Mouse (Mus musculus) thymus, postnatal 0 days (tissue): ENCODE data around the gene Ensa. TPM values are rescaled to one million over a fixed set of nuclear protein-coding genes. Genes with fewer than 3 reads are reported as not detected.
A peak's percentile ranks its signal among the peaks of the same experiment; 100 is the strongest.
"Not testable (repeated sequence)": the region's sequence is repeated elsewhere in the genome, so short reads cannot be mapped to it uniquely, and the experiment has no call there.

Experiments used
- DNase-seq: peaks from one replicate; pipeline ENCODE4 v3.0.0-alpha.2; 2015; ENCODE audit warnings: low spot score
- polyA plus RNA-seq: library from polyadenylated mRNA; unstranded; fragments of >200 nt; fragmentation: Nextera tagmentation; extraction: Ambion mirVana; gene quantifications from 2 replicates; pipeline ENCODE4 v1.2.1, GENCODE M21; 2015

Gene Ensa
- polyA plus RNA-seq, 1 experiment from 2014 or later: 65.4 TPM

DNA sequence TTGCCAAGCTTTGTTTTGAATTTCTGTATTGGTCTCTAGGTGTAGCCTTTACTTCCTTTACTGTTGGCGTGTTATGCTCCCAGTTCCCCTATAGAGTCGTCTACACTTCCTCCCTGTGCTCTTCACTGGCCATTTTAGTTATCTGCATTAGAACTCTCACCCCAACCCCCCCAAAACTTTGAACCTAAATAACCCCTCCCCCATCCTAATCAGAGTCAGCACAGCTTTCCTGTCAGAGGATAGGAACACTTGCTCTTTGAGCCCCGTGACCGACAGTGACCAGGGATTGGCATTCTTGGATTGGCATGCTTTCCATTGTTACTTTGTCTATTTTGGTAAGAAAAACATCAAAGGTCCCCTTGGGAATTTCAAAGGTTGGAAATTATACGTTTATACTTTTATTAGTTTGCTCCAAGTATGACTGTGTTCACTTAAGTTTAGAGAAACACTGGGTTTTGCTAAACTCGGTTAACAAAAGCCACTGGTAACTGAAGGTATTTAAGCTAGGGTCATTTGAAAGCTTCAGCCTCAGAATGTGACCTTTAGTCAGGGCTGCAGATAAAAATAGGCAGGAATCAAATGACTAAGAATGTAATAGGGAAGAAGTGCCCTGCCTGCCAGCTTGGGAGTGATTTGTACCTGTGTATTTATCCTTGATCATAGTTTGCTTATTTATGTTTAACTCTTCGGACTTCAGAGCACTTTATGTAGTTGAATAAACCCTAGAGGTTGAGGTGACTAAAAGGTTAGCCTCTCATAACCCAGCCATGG is 37.3 kb downstream of the Ensa start:
- no peak for DNase-seq

DNA sequence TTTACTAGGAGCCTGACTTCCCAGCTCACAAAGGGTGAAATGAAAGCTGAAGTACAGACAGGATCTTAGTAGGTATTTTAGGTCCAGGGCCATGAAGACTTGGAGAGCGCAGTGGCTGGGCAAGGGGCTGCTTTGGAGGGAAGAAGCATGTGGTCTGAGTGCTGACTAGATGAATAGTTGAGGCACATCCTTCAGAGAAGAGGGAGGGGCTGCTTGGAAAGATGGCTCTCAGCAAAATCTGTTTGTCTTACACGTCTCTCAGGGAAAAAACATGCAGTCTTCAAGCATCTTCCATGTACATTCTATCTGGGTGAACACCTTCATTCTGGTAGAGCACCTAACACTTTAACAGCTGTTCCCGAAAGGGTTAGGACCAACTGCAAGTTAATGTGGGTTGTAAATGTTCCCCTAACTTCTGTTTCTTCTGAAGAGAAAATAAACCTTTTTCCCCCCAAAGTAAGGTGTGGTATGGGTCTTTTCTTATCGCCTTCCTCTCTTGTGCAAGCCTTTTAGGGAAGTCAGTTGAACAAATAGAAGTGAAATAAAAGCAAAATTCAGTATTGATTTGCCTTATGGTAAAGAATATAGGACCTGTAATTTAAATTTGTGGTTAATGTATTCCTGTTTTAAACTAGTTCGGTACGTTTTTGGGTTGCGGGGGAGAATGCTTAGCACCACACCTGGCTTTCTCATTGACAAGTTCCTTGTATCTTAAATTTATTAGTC is 38.1 kb downstream of the Ensa start:
- no peak for DNase-seq

DNA sequence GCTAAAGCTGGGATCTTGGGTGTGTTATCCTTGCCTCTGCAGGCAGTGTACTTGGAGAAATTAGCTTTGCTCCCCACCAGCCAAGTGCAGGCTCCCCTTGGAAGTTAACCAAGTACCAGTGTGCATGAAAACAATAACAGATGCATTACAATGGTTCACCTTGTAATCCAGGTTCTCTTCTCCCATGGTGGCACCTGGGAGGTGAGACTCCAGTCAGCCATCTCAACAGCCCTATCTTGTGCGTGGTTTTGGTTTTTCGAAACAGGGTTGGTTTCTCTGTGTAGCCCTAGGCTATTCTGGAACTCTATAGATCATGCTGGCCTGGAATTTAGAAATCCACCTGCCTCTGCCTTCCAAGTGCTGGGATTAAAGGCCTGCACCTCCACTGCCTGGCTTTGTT is 38.7 kb downstream of the Ensa start:
- DNase-seq: no peak

DNA sequence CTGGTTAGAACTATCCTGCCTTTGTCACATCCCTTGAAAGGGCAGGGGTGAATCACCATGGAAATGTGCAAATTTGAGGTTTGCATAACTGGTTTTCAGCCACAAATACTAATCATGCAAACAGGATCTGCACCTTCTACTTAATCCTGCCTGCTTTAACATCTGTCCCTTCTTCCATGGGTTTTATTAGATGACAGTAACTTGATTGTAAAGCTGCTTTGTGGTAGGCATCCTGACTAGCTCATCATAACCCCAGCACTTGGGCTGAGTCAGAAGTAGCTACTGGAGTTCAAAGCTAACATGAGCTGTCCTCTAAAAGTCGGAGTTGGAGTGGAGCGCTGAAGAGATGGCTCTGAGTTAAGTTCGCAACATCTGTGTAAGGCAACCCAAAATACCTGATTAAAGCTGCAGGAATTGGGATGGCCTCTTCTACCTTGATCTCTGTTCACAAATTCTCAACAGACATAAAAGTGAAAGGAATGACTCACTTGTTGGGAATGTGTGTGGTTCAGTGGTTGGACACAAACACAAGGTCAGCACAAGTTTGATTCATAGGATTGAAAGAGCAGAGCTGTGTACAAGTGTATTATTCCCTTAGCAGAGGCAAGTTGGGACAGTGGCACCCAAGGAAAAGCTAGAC is 39.3 kb downstream of the Ensa start:
- no peak for DNase-seq

DNA sequence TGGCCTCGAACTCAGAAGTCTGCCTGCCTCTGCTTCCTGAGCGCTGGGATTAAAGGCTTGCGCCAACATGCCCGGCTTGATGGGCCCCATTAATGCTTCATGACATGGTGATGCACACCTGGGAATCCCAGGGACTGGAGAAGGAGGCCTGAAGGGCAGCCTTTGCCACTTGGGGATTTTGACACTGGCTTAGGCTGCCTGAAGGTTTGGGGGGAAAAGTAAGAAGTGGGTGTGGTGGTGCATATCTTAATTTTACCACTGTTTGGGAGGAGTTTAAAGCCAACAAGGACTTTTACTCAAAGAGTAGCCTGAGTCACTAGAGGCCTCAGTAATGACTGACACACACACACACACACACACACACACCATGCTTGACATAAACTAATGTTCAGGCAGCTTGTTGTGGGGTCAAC is 40.2 kb downstream of the Ensa start:
- DNase-seq: no peak

DNA sequence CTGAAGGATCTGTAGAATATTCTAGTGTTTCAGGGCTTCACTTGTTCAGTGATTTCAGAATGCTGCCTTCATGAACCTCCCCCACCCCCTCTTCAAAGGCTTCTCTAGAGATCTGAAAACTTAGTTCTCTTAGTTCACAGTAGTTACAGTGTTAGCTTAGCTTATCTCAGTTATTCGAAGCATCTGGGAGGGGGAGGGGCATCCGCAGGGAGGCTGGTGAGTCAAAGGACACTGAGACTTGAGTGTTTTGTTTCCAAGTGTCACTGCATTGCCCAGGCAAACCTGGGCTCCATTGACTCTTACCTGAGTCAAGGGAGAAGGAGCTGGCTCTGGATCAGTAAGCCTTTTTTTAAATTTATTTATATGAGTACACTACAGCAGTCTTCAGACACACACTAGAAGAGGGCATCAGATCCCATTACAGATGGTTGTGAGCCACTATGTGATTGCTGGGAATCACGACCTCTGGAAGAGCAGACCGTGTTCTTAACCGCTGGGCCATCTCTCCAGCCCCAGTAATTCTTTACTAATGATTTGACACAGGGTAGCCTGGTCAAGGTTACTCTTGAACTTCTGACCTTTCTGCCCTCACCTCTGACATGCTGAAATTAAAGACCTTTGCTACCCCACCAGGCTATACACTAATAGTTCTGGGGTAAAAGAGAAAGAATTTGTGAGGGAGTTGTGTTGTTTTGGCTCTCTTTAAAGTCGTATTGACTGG is 41.5 kb downstream of the Ensa start:
- DNase-seq: peak; percentile 84

DNA sequence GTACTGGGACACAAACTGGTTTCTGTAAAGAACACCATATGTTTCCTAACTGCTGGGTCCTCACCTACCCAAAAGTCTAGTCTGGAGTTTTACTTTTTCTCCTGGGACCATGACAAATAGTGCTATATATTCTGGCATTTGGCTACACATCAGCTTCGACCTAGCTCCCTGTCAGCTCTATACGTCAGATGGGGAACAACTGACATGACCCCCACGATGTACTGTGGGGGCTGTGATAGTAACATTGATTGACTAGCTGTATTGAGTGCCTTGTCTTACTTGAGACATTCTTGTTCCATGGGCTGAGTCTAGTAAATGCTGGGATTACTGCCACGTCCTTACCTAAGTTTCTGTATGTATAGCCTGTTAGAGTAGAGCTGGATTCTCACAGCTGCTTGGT is 42.7 kb downstream of the Ensa start:
- DNase-seq: no peak

DNA sequence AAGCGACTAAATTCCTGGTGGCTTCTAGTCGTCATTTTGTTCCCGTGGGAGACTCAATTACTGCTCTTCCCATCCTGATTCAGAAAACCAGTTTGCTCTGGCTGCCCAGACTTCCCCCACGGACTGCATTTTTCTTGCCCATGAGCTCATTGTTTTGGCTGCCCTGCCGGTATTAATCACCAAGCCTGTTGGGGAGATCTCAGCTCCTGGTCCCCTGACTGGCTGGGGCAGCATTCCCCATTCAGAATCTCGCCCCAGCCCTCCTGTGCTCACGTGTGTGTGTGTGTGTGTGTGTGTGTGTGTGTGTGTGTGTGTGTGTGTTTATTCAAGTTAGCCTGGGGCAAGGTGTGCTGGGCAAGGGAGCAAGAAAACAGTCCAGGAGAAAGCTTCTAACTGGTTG is 43.2 kb downstream of the Ensa start:
- DNase-seq: no peak

DNA sequence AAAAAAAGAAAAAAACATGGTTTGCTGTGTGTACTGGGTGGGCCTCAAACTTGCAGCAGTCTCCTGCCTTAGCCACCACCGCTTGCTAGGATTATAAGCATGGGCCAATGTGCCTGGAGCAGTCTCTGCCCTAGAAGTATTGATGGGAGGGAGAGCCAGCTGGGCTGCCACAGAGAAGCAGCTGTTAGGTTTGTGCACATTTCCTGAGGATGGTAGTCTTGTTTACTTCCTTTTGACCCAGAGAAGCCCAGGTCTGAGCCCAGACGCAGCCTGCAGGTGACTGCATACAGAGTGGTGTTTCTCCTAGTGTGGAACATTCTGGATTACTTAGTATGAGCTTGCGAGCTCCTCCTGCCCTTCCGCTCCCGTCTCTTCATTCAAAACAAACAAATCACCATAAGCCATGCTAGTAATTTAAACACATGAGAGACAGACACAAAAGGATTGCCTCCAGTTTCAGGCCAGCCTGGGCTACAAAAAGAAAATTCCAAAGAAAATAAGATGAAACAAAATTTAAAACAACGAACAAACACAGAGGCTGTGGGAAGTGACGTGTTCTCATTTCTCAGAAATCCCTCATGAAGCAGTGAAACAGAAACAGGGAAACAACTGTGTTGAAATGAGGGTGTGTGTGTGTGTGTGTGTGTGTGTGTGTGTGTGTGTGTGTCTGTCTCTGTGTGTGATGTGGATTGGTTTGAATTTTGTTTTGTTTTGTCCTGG is 44.0 kb downstream of the Ensa start:
- DNase-seq: peak; percentile 89

DNA sequence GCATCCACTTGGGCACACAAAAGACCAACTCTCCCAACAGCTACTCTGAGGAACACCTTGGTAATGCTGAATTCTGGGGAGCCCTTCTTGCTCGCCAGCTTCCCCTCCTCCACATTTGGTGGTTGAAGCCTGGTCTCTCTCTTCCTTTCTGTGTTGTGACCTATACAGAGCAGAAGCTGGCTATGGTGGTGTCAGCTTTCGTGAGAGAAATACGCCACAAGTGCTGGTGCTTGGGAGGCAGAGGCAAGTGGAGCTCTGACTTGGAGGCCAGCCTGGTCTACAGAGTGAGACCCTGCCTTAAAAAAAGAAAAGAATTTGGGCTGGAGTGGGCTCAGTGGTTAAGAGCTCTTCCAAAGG is 44.5 kb downstream of the Ensa start:
- DNase-seq: peak; percentile 42

DNA sequence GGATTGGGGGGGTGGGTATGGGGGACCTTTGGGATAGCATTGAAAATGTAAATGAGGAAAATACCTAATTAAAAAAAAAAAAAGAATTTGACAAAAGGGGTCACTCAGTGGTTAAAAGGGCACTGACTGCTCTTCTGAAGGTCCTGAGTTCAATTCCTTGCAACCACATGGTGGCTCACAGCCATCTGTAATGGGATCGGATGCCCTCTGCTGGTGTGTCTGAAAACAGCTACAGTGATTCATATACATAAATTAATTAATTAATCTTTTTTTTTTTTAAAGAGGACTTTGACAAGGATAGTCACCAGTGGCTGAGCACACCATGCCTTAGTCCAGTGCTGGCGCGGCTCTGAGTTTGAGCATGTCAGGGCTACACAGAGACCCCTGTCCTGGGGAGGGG is 45.6 kb downstream of the Ensa start:
- not testable (repeated sequence) for DNase-seq

DNA sequence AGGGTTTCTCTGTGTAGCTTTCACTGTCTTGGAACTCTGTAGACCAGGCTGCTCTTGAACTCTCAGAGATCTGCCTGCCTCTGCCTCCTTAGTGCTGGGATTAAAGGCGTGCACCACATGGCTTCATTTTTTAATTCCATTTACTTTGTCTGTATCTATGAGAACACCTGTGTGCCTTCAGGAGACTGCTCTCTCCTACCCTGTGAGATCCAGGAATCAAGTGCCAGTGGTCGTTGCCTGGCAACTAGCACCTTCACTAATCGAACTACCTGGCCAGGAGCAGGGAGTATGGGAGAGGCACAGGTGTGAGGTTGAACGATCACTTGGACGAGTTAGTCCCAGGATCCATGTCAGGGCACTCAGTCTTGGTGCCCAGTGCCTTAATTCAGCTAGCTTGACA is 46.4 kb downstream of the Ensa start:
- DNase-seq: no peak

DNA sequence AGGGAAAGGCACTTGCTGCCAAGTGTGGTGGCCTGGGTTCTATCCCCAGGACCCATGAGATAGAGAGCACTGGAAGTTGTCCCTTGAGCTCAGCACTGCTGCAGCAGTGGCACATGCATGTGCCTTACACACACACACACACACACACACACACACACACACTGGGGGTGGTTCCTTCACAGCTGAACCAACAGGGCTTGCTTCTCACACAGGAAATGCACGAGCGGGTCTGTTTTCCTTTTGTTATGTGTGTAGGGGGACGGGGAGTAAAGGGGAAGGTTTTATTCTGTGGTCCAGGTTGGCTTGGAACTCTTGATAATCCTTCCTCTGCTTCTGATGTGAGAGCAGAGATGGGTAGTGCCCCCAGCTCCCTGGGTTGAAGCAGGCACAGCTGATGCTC is 47.7 kb downstream of the Ensa start:
- peak; percentile 79 for DNase-seq

DNA sequence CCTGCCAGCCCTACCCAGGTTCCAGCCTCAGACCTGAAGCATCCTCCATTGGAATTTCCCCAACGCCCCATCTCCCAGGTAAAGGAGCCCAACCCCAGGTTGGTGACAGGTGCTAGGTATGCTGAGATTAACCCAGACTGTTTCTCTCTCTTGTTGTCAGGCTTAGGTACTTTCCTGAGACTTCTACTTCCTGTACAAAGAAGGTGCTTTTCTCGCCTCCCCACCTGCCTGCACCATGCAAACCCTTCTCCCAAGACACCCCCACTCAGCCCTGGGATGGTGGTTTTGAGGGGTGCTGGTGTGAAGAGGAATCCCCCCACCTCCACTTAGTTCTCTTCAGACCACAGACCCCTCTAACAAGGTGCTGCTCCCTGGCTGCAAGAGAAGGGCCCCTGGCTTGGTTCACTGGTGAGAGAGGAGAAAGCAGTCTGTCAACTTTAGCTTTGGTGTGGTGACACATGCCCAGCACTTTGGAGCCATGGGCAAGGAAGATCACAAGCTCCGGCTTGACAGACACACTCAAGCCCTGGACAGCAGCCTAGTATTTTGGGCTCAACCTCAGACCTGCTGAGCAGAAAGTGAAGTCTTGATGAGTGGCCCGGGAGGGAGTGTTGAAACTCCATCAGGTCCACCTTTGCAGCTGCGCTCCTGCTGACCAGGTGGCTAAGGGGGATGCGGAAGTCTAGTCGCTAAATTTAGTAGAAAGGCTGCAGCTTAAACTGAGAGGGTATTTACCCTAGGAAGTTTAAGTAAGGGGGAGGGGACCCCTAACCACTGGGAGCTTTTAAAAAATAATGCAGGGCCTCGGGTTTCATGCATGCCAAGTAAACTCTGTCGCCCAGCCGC is 48.3 kb downstream of the Ensa start:
- DNase-seq: peak; percentile 66

DNA sequence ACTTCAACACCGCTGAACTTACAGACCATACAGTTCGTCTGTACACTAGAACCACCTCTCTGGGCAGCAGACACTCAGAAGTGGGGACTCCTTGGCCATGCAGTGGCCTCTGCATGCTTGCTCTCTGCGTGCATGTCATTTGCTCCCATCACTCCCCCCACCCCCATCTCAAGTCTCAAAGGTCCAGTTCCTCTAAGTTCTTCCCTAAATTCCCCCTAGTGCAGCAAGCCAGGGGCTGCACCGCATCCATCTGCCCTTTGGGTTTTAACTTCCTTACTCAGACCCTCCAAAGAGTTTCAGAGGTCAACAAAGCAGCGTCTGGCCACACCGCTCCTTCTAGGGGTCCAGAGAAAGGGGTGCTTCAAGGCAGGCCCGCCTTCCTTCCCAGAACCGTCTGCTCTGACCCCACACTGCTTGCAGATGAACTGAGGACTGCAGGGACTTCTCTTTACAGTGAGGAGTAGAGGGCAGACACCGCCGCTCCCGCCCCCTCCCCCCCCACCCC is 49.0 kb downstream of the Ensa start:
- DNase-seq: peak; percentile 36

DNA sequence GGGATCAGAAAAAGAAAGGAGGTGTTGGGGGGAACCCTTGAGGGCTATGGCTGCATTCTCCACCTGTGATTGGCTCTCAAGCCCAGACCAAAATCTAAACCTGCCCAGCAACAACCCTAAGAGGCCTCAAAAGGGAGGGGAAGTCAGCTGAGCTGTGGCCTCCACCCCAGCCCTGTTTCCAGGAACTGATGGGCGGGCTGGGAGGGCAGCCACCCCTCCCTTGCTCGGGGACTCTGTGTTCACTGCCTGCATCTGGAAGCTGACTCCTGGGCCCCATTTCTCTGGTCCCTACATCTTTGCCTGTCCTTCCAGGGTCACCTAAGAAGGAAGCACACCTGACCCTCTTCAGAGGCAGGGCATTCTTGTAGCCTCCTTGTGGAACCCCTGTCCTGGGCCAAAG is 49.4 kb downstream of the Ensa start:
- peak; percentile 93 for DNase-seq

DNA sequence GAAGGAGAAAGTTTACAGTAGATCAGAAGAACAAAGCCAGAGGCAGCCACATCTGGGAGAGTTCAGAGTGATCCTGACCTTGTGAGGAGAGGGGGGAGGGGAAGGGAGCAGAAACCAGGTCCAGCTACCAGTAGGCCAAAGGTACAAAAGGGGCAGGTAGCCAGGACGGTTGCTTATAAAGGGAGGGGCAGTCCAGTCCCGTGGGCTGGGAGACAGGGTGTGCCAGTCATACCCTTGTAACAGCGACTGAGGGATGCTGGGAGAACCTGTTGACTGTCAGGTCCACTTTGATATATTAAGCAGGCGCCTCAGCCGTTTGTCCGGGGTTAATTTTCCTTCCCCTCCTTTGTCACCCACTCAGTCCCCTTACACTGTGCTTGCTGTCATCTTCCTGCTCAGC is 50.0 kb downstream of the Ensa start:
- peak; percentile 40 for DNase-seq

DNA sequence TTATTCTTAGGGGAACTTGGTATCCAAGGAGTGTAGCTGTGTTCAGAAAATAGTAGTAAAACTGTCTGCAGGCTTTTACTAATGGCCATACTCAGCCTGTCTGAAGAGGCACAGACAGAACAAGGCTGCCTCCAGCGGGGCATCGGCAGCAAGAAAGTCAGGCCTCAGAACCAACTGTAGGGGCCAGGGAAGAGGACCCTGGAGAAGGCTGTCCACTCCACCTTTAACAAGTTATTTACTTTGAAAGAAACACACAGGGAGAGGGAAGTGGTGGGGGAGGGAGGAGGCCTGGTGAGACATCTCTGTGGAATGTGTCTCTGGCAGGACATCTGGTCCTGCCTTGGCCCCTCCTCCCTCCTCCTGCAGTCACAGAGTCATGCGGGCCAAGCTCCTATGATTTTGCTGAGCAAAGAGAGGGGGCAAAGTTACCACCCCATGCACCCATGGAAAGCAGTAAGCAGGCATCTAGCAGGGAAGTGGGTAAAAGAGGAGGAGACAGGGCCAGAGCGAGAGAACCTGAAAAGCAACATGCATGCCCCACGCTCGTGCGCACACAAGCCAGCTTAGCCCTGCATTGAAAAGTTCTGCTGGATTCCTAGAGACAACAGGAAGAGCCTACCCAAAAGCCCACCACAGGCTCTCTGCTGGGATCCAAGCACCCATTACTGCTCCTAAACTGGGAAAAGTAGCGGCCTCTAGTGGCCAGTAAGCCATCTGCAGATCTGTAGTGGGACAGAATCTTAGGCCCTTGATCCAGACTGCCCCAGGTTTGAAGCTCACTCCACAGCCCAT is 50.7 kb downstream of the Ensa start:
- DNase-seq: peak; percentile 79

DNA sequence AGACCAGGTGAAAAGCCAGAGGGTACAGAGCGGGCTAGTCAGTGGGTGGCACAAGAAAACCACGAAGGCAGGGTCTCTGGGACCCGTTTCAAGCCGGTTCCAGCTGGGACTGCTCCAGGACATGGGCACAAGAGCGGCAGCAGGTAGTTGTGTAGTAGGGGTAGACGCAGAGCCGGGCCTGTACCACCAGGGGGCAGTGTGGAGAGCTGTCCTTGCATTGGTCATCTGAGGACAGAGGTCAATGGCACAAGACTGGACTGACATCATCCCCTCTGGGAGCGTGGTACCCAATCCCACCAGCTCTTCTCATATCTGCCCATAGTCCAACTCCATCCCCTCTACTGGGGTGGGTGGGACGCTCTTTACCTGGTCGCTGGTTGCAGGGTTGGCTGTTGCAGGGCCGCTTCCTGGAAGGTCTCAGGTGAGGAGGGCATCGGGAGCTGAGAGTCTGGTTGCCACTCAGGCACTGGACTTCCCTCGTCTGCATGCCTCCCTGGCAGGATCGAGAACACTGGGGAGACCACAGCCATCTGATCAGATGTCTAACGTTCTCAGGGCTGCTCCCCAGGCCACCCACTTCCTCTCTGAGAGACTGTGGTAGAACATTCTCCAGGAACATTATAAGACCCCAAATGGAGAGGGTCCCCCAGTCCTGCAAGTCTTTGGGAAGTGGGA is 52.1 kb downstream of the Ensa start:
- peak; percentile 52 for DNase-seq
